Mouse (Mus musculus) heart, adult 11 months (tissue): Measurements from ENCODE around the gene Nab2.

ENCODE experiments used
- DNase-seq: peaks from one replicate; pipeline ENCODE4 v3.0.0; 2022

Nab2 gene

DNA sequence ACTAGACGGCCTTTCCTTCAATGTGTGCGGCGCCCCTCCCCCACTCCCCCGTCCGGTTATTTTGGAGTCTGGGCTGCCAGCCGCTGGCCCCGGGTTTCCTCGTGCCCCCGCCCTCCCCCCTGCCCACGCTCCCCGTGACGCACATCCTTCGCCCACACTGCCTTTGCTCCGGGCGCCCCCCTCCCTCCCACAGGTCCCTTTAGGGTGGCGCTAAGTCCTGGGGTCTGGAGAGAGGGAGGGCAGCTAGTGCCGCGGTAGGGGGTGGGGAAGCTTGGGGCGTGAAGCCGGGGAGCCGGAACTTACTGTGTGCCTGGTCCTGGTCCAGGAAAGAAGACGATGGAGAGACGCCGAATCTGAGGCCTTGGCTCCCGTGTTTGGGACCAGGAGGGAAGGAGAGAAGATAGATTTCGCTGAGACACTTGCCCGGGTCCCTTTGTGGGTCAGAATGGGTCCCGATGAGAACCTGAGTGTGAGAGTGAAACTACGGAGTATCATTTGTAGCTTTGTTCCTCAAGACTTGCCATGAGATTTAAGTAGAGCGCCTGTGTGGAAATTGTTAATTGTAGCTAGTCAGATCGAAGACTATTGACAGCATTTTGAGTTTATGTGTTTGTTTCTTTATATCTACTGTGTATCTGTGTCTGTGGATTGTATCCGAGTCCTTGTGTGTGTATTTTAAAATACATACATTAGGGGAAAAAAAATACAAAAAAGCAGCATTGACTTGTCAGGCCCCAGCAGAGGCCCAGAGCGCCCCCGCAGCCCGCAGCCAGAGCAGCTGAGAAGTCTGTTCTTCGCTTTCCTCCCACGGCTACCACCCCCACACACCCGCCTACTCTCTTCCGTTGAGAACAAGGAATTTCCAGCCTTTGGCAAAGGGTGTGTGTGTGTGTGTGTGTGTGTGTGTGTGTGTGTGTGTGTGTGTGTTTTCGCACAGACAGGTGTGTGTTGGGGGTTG is at the start of gene Nab2:
Nab2 (minus strand) TSS at position 476 of the 958 bp plus-strand sequence.
- DNase-seq = peak; percentile 99

- no peak for DNase-seq
Measured at GRCm38 (mm10) chr10:127712736-127713135, 44.4 kb upstream of the Nab2 start.

- no peak for DNase-seq
Measured at GRCm38 (mm10) chr10:127710331-127710730, 42.0 kb upstream of the Nab2 start.

GRCm38 (mm10) chr10:127708850-127709370 is 40.5 kb upstream of the Nab2 start:
- no peak for DNase-seq

DNA sequence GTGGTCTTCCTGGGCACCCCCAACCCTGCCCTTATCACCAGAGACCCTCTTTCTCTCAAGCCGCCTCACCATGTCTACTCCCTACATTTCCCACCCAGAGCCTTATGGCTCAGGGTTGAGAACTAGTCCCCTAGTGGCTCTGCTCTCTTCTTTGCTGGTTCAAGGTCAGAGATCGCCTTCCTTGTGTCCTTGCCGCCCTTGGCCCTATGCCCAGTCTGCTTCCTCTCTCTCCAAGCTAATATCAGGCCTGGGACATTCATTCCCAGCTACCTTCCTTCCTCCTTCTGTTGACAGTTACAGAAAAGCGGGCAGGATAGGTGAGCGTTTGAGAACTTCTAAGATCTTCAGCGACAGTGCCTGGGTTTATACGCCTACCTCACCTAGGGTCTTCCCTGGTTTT is 39.4 kb upstream of the Nab2 start:
- DNase-seq = no peak

GRCm38 (mm10) chr10:127705783-127706182 is 37.4 kb upstream of the Nab2 start:
- no peak for DNase-seq

DNA sequence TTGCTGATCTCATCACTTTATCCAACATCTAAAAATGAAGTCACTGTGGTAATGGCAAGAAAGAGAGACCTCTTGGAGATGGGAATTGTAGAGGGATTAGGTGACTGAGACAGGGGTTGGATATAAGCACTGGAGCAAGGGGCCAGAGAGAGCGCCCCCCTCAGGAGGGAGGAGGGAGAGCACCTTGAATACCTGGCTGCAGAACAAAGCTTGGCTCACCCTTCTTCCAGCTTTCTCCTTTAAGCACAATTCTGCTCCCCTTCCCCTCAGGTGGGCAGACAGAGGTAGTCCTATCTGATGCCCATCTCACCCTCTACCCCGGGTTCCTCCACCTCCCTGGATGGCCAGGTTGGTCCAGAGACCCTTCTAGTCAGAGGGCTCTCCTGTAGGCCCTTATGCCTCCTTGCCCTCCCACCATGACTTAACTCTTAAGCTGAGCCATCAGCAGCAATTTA is 36.4 kb upstream of the Nab2 start, which contains the start of gene Myo1a:
Myo1a (plus strand) TSS at position 405 of the 455 bp plus-strand sequence.
- DNase-seq = no peak

DNA sequence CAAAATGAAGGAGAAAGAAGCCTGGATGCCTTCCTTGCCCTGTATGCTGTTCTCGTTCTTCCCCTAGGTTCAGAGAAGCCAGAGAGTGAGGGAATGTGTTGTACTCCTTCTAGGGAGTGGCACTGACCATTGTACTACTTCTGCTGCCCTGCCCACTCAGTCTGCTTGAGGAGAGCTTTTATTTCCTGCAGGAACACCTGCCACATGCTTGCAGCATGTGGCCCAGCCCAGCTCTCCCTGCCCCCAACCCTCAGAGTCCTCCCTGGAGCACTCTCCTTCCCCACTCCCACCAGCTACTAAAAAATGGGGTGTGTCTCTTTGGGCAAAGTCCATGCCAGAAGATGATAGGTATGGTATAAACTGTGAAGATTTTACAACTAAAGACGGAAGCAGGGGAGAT is 35.9 kb upstream of the Nab2 start:
- no peak for DNase-seq

- DNase-seq = no peak
Measured at GRCm38 (mm10) chr10:127703299-127703698, 34.9 kb upstream of the Nab2 start.

- no peak for DNase-seq
Measured at GRCm38 (mm10) chr10:127698966-127699365, 30.6 kb upstream of the Nab2 start.

DNA sequence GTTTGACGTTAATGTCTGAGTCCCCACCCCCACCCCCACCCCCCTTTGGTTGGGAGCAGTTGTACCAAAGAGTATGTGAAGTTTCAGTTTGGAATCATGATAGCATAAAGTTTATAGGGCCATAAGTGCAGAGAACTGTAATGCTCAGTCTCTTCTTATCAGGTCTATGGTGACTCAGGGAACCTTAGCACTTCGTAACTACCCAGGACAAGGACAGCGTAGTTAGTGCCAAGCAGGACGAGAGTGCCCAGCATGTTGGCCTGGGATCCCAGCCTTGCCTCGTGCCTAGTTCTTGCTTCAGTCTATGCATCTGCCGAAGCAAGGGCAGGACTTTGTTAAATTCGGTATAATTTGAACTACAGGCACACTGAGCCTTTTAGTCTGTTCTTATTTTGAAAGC is 27.4 kb upstream of the Nab2 start:
- DNase-seq = no peak

DNA sequence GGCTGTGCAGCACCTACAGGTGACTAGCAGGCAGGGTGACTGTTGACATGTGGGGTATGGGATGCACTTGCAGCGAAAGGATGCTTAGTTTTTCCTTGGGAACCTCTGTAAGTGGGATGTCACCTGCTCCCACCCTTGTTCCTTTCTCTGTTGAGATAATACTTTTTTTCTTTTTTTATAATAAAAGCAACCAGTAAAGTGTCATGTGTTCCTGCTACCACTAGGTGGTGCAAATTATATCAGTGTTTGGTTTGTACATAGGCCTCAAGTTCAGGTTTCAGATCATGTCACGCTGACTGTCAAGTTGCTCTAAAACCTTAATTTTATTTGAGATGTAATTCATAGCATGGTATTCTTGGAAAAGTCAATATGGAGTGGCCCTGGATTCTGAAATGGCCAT is 26.3 kb upstream of the Nab2 start:
- no peak for DNase-seq

GRCm38 (mm10) chr10:127691053-127691452 is 22.7 kb upstream of the Nab2 start:
- DNase-seq = no peak

GRCm38 (mm10) chr10:127682886-127683285 is 14.5 kb upstream of the Nab2 start:
- DNase-seq = no peak

GRCm38 (mm10) chr10:127679881-127680280 is 11.5 kb upstream of the Nab2 start:
- DNase-seq = peak; percentile 77

- DNase-seq = peak; percentile 68
Measured at GRCm38 (mm10) chr10:127679208-127679607, 10.8 kb upstream of the Nab2 start.

DNA sequence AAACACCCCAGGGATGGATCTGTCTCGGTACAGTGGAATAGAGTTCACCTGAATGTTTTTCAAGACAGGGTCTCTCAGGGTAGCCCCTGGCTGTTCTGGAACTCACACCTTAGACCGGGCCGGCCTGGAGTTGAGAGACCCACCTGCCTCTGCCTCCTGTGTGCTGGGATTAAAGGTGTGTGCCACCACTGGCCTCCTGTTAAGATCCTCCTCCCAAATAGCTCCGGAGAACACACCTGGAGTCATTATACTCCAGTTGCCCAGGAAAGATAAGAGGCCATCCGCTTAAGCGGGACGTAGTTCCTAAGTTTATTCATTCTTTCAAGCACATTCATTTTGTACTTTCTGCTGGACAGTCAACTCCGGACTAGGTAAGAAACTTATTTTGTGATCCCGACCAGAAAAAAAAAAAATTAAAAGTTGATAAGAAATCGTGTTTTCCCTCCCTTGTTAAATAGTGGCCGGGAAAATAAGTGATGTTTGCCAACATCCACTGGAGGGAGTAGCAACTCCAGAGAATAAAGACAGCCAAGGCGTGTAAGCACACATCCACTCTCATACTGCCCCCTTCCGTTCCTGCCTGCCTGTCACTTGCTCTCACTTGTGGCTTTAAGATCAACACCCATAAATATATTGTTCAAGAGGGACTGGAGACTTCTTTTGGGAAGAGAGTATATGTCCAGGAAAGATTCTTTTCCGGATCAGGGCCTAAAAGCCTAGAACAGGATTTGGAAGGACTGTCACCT is 9.4 kb upstream of the Nab2 start:
- DNase-seq = peak; percentile 96

DNA sequence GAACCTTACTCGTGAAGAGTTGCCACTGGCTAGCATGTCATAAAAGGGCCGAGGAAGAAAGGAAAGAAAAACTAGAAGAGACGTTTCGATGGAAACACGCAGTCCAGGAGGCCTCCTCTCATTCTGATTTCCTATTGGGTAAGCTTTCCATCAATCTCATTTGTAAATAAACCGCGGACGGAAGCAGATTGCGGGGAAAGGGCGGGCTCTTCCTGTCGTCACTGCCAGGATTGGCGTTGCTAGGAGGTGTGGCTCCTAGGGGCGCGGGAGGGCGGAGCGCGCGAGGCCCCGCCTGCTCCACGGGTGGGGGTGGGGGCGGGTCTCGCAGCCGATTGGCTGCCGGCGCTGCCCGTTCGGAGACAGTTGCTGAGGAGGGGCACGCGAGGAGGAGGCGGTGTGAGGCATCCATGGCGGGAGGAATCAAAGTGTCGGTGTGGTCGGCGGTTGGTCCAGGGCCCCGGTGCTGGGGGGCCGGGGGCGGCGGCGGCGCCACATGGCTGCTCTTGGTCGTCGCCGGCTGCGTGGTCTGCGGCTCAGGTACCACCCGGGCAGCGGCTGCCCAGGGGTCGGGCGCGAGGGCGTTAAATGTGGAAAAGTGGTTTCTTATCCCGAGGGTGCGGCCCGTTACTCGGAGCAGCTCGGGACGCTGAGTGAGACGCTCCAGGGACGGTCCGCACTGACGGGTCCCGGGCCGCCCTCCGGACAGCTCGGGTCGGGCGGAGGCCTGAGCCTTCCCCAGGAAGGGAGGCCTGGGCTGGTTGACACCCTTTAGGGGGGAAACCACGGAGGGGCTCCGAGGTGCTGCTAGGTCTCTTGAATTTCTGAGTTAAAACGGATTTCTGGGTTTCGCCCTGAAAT is 8.6 kb upstream of the Nab2 start:
- peak; percentile 100 for DNase-seq

DNA sequence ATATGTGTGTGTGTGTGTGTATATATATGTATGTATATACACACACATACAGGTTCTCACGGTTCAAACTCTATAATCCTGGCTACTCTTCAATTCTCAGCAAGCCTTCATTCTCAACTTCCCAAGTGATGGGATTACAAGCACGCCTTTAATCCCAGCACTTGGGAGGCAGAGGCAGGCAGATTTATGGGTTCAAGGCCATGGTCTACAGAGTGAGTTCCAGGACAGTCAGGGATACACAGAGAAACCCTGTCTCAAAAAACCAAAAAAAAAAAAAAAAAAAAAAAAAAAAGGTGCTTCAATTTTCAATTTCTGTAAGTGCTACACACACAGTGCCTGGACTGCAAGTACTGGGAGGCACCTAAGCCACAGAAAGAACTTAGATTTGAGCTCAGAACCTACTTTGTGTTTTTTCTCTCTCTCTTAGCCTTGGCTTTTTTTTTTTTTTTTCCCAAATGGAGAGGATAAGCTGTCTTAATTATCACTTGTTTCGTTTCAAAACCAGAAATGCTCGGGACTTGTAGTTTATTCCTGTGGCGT is 7.6 kb upstream of the Nab2 start:
- DNase-seq = peak; percentile 61

DNA sequence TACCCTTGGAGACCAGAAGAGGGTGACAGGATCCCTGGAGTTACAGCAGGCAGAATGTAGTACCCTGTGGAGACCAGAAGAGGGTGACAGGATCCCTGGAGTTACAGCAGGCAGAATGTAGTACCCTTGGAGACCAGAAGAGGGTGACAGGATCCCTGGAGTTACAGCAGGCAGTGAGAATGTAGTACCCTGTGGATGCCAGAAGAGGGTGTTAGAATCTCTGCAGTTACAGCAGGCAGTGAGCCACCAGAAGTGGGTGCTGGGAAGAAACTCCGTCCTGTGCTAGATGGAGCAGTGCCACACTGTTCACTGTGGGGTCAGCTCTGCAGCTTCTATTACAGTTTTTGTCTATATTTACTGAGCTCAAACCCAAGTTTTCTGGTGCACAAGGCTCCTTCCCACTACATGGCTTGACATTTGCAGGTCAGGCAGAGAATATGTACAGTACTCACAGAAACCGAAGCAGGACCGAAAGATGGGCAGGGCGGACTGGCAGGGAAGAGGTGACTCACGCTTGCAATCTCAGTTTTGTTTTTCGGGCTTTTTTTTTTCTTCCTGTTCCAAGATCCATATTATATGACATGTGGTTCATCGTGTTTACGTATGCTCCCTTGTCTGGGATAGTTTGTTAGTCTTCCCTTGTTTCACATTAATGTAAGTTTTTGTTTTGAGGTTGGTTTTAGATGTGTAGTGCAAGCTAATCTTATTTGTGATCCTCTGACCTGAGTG is 6.6 kb upstream of the Nab2 start:
- DNase-seq = peak; percentile 99

- DNase-seq = peak; percentile 92
Measured at GRCm38 (mm10) chr10:127674046-127674655, 5.8 kb upstream of the Nab2 start.
